Mouse (Mus musculus) liver, embryonic 14.5 days (tissue): ENCODE results near the gene Xkr7. TPM values are rescaled to one million over a fixed set of nuclear protein-coding genes. Genes with fewer than 3 reads are reported as not detected.

Experiments
- ATAC-seq: fragments of 200-750 bp; cut with Nextera tagmentation; 2 replicates; pipeline ENCODE4 v1.8.0; 2017; ENCODE audit warnings: moderate number of reproducible peaks, mild to moderate bottlenecking, moderate library complexity; ENCODE audit not compliant: insufficient read depth
- DNase-seq, 3 experiments: peaks; one replicate each; pipeline ENCODE4 v3.0.0-alpha.2; 2012 to 2013; ENCODE audit warnings: low read depth in 3 of 3, low spot score in 3 of 3
- H3K27ac ChIP-seq: fragments of 300-500 bp; sonication (generic); 2 replicates; pipeline ENCODE4 v1.5.1; 2014; ENCODE audit warnings: moderate library complexity, mild to moderate bottlenecking, control low read depth, inconsistent platforms
- H3K27me3 ChIP-seq: fragments of 300-500 bp; sonication (generic); 2 replicates; pipeline ENCODE4 v1.6.1; 2014; ENCODE audit warnings: mild to moderate bottlenecking, low read length, moderate library complexity; ENCODE audit not compliant: control insufficient read depth, insufficient read depth
- H3K36me3 ChIP-seq: fragments of 300-500 bp; sonication (generic); replicated peaks from 2 replicates; pipeline ENCODE4 v1.6.1; 2014; ENCODE audit warnings: low read depth; ENCODE audit not compliant: control insufficient read depth, insufficient read depth
- H3K4me1 ChIP-seq, 2 experiments: fragments of 200-500 bp in 1 of 2; fragments of 300-500 bp in 1 of 2; sonication (generic) in 1 of 2; replicated peaks; 2 replicates each; pipeline ENCODE4 v1.6.1; 2012 to 2014; ENCODE audit warnings: antibody characterized with exemption in 1 of 2, inconsistent platforms in 1 of 2, low read length in 1 of 2; ENCODE audit not compliant: control insufficient read depth in 2 of 2, insufficient read depth in 2 of 2
- H3K4me2 ChIP-seq: fragments of 300-500 bp; sonication (generic); 2 replicates; pipeline ENCODE4 v1.6.1; 2014; ENCODE audit warnings: low read depth, mild to moderate bottlenecking, control low read depth, moderate library complexity
- H3K4me3 ChIP-seq, 2 experiments: fragments of 200-500 bp in 1 of 2; fragments of 300-500 bp in 1 of 2; sonication (generic) in 1 of 2; 2 replicates each; pipeline ENCODE4 v1.5.1; 2012 to 2014; ENCODE audit warnings: low read depth in 2 of 2, low read length in 2 of 2, mild to moderate bottlenecking in 2 of 2, control low read depth in 1 of 2, inconsistent platforms in 1 of 2, moderate library complexity in 1 of 2; ENCODE audit not compliant: insufficient read depth in 1 of 2
- H3K9ac ChIP-seq: fragments of 300-500 bp; sonication (generic); replicated peaks from 2 replicates; pipeline ENCODE4 v1.6.1; 2014; ENCODE audit warnings: mild to moderate bottlenecking, control low read depth, moderate library complexity
- H3K9me3 ChIP-seq: fragments of 300-500 bp; sonication (generic); 2 replicates; pipeline ENCODE4 v1.6.1; 2016; ENCODE audit warnings: low read length, mixed read lengths; ENCODE audit not compliant: control insufficient read depth
- CTCF ChIP-seq: IDR thresholded peaks from 2 replicates; pipeline ENCODE4 v1.5.1; 2016; ENCODE audit warnings: antibody characterized with exemption, low read depth, control low read depth
- EP300 ChIP-seq: IDR thresholded peaks from 2 replicates; pipeline ENCODE4 v1.6.1; 2016; ENCODE audit warnings: antibody characterized with exemption, low read depth
- WGBS: fragments of 180-500 bp; shearing (Covaris S2); extraction: QIAGEN DNeasy Blood & Tissue Kit; methylation state at CpG from one replicate; pipeline ENCODE4 v1.1.7; 2014; ENCODE audit not compliant: insufficient replicate concordance; 5-methylcytosine and 5-hydroxymethylcytosine counted together
- polyA plus RNA-seq, 2 experiments: library from polyadenylated mRNA; depleted of rRNA in 1 of 2; stranded (reverse) in 1 of 2; unstranded in 1 of 2; fragments of >200 nt; fragmentation: Nextera tagmentation in 1 of 2; extraction: Ambion mirVana in 1 of 2; gene quantifications; 2 replicates each; pipeline versions ENCODE4 v1.2.1 to v1.2.3; 2012 to 2014

Xkr7 gene
- polyA plus RNA-seq, 2 experiments = not detected

DNA sequence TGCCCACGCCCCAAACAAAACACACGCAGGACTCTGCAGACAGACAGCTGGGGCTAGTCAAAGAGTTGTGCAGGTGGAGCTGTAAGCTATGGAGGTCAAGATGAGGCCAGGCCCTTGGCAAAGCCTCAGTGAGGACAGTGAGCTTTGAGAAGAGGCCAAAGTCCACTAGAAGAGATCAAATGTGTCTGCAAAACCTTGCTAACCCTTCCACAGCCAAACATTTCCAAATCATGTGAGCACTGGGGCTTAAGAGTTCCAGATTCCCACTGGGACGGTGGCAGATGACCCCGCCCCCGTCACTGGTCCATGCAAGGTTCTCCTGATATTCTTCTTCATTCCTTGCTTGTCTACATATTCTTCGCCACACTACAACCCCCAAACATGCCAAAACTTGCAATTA, 50.2 kb downstream of the Xkr7 start:
- TF ChIP-seq CTCF = no peak
- no peak for TF ChIP-seq EP300
- WGBS = 47% methylated on average over 6 of the region's 6 CpGs
- H3K27ac ChIP-seq = no peak overlapping the region

GRCm38 (mm10) chr2:153083275-153083674, 51.6 kb downstream of the Xkr7 start:
- Histone ChIP-seq H3K27me3 (no peaks in the 10 kb centered on the region), H3K4me1 (peaks cover 0 to 2% of the 10 kb centered on the region in 2 experiments; a peak in 1 of 4 replicates), H3K9me3 (no peaks in the 10 kb centered on the region), H3K4me3 (no peak overlapping the region), H3K4me2 (no peak overlapping the region), H3K9ac (no peak overlapping the region), H3K36me3 (no peaks in the 10 kb centered on the region), H3K27ac (no peak overlapping the region)
- DNase-seq = no peak
- TF ChIP-seq CTCF = no peak
- no peak for TF ChIP-seq EP300
- WGBS = 68% methylated on average over 8 of the region's 8 CpGs
- no peak for ATAC-seq

More for the DNA sequence above, 50.2 kb downstream of the Xkr7 start:
- Histone ChIP-seq H3K4me2 (no peak overlapping the region), H3K4me1 (peaks cover 0 to 2% of the 10 kb centered on the region in 2 experiments; a peak in 1 of 4 replicates), H3K4me3 (no peak overlapping the region), H3K27me3 (no peaks in the 10 kb centered on the region), H3K9me3 (no peaks in the 10 kb centered on the region), H3K9ac (no peak overlapping the region), H3K36me3 (no peaks in the 10 kb centered on the region)
- ATAC-seq = no peak
- no peak for DNase-seq

DNA sequence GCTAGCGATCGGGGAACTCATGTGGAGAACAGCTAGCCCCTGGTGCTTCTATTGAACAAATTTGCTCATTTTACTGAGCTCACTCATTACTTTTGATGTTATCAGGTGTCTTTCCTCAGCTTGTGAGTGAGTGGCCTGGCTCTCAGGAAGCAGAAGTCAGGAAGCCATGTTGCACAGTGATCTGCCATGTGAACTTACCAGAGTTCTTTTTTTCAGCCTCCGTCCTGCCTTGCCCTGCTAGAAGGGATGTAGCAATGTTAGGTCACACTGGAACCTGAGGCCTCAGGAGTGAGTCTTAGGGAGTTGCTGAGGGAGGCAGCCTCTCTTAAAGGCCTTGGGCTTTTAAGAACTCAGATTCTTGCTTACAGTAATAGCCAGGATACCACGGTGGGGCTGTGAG, 52.2 kb downstream of the Xkr7 start:
- no peak overlapping the region for H3K4me2 ChIP-seq
- no peak overlapping the region for H3K9ac ChIP-seq
- ATAC-seq = no peak
- no peaks in the 10 kb centered on the region for H3K27me3 ChIP-seq
- H3K27ac ChIP-seq = no peak overlapping the region
- 52% methylated on average over 4 of the region's 4 CpGs for WGBS
- H3K36me3 ChIP-seq = no peaks in the 10 kb centered on the region
- H3K4me1 ChIP-seq = peaks cover 0 to 2% of the 10 kb centered on the region in 2 experiments; a peak in 1 of 4 replicates
- H3K4me3 ChIP-seq = no peak overlapping the region
- TF ChIP-seq CTCF = no peak
- no peak for TF ChIP-seq EP300
- H3K9me3 ChIP-seq = no peaks in the 10 kb centered on the region
- DNase-seq = no peak

DNA sequence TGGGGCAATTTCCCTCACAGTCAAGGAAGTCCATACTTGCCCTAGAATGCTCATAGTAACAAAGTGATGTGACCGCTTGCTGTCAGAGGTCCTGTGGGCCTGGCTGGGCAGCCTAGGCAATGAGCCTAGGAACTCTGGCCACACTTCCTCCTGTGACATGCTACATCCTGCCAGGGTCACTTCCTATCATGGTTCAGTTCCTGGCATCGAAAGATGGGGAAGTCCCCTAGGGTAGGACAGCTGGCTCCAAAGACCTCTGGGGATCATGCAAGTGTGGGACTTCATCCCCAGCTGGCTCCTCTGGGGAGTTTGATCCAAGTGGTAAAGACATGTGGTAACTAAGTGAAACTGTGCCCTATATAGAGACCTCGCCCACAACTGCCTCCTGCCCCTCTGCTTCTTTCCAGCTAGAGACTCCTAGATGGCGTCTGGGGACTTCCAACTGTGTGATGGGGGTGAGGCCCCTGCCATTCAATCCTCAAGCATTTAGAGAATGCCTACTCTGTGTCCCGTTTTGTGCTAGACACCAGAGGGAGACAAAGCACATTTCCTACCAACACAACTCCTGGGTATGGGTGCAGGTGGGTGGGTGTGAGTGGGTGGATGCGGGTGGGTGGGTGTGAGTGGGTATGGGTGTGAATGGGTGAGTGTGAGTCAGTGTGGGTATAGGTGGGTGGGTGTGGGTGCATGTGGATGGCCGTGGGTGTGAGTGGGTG, 52.8 kb downstream of the Xkr7 start:
- peaks cover 0 to 2% of the 10 kb centered on the region in 2 experiments; a peak in 1 of 4 replicates for H3K4me1 ChIP-seq
- no peak overlapping the region for H3K9ac ChIP-seq
- no peak overlapping the region for H3K4me3 ChIP-seq
- H3K4me2 ChIP-seq = no peak overlapping the region
- TF ChIP-seq CTCF (peak; percentile 32), EP300 (no peak)
- 40% methylated on average over 7 of the region's 7 CpGs for WGBS
- no peaks in the 10 kb centered on the region for H3K36me3 ChIP-seq
- peak; percentile 45 for ATAC-seq
- no peak overlapping the region for H3K27ac ChIP-seq
- no peaks in the 10 kb centered on the region for H3K9me3 ChIP-seq
- DNase-seq = no peak
- H3K27me3 ChIP-seq = no peaks in the 10 kb centered on the region

- Histone ChIP-seq H3K9me3 (no peaks in the 10 kb centered on the region), H3K36me3 (no peaks in the 10 kb centered on the region), H3K9ac (no peak overlapping the region), H3K27me3 (no peaks in the 10 kb centered on the region), H3K27ac (no peak overlapping the region), H3K4me3 (no peak overlapping the region), H3K4me1 (peaks cover 0 to 2% of the 10 kb centered on the region in 2 experiments; a peak in 1 of 4 replicates), H3K4me2 (no peak overlapping the region)
- WGBS = 58% methylated on average over 6 of the region's 6 CpGs
- TF ChIP-seq EP300 = no peak
- no peak for TF ChIP-seq CTCF
- ATAC-seq (no peak), DNase-seq (no peak)
These were observed 53.9 kb downstream of the Xkr7 start for GRCm38 (mm10) chr2:153085556-153085955.
